Mouse (Mus musculus) neural tube, embryonic 11.5 days (tissue): ENCODE results near the gene Kifc1. TPM values are rescaled to one million over a fixed set of nuclear protein-coding genes. Genes with fewer than 3 reads are reported as not detected.
A peak's percentile ranks its signal among the peaks of the same experiment; 100 is the strongest.
"Not testable (repeated sequence)": the region's sequence is repeated elsewhere in the genome, so short reads cannot be mapped to it uniquely, and the experiment has no call there.

Experiments
- ATAC-seq: fragments of 200-750 bp; cut with Nextera tagmentation; 2 replicates; pipeline ENCODE4 v1.8.0; 2017; ENCODE audit warnings: moderate number of reproducible peaks, mild to moderate bottlenecking, moderate TSS enrichment, moderate library complexity; ENCODE audit not compliant: insufficient read depth, low FRiP score, low TSS enrichment
- DNase-seq: peaks from one replicate; pipeline ENCODE4 v3.0.0-alpha.2; 2015; ENCODE audit warnings: low spot score
- H3K27ac ChIP-seq: fragments of 300-500 bp; sonication (generic); 2 replicates; pipeline ENCODE4 v1.5.1; 2014; ENCODE audit warnings: low read depth, mild to moderate bottlenecking, low read length
- H3K27me3 ChIP-seq: fragments of 300-500 bp; sonication (generic); 2 replicates; pipeline ENCODE4 v1.6.1; 2014; ENCODE audit warnings: mild to moderate bottlenecking, low read length, mixed read lengths; ENCODE audit not compliant: control insufficient read depth, insufficient read depth
- H3K36me3 ChIP-seq: fragments of 300-500 bp; sonication (generic); 2 replicates; pipeline ENCODE4 v1.6.1; 2014; ENCODE audit warnings: mild to moderate bottlenecking, low read length, moderate library complexity, mixed read lengths; ENCODE audit not compliant: control insufficient read depth, insufficient read depth
- H3K4me1 ChIP-seq: fragments of 300-500 bp; sonication (generic); 2 replicates; pipeline ENCODE4 v1.6.1; 2014; ENCODE audit warnings: low read length, mixed read lengths; ENCODE audit not compliant: control insufficient read depth, insufficient read depth
- H3K4me2 ChIP-seq: fragments of 300-500 bp; sonication (generic); 2 replicates; pipeline ENCODE4 v1.6.1; 2014; ENCODE audit warnings: low read depth, mild to moderate bottlenecking, moderate library complexity
- H3K4me3 ChIP-seq: fragments of 300-500 bp; sonication (generic); 2 replicates; pipeline ENCODE4 v1.5.1; 2014; ENCODE audit warnings: low read depth, low read length
- H3K9ac ChIP-seq: fragments of 300-500 bp; sonication (generic); 2 replicates; pipeline ENCODE4 v1.6.1; 2014; ENCODE audit warnings: mild to moderate bottlenecking, low read length
- H3K9me3 ChIP-seq: fragments of 300-500 bp; sonication (generic); 2 replicates; pipeline ENCODE4 v1.6.1; 2016; ENCODE audit warnings: low read length; ENCODE audit not compliant: control insufficient read depth
- WGBS: fragments of 180-500 bp; shearing (Covaris S2); extraction: QIAGEN DNeasy Blood & Tissue Kit; methylation state at CpG from one replicate; pipeline ENCODE4 v1.1.7; 2014; 5-methylcytosine and 5-hydroxymethylcytosine counted together
- polyA plus RNA-seq: library from polyadenylated mRNA; unstranded; fragments of >200 nt; fragmentation: Nextera tagmentation; extraction: Ambion mirVana; gene quantifications from 2 replicates; pipeline ENCODE4 v1.2.1, GENCODE M21; 2014

The Kifc1 gene
- polyA plus RNA-seq, 1 experiment from 2014 or later: 11.0 TPM

GRCm38 (mm10) chr17:33899642-33900041, 9.2 kb upstream of the Kifc1 start:
- H3K36me3 ChIP-seq: no peaks in the 10 kb centered on the region

GRCm38 (mm10) chr17:33898193-33898592, 7.7 kb upstream of the Kifc1 start:
- not testable (repeated sequence) for H3K4me3 ChIP-seq, H3K4me1 ChIP-seq, DNase-seq, ATAC-seq, H3K36me3 ChIP-seq, H3K27ac ChIP-seq, H3K9me3 ChIP-seq, H3K4me2 ChIP-seq, H3K9ac ChIP-seq, H3K27me3 ChIP-seq
- 81% methylated on average over 4 of the region's 4 CpGs for WGBS

More at GRCm38 (mm10) chr17:33899642-33900041, 9.2 kb upstream of the Kifc1 start:
- Histone ChIP-seq H3K4me2 (no peak overlapping the region), H3K27ac (no peak overlapping the region), H3K4me1 (no peaks in the 10 kb centered on the region), H3K4me3 (no peak overlapping the region), H3K9ac (no peak overlapping the region), H3K9me3 (no peaks in the 10 kb centered on the region), H3K27me3 (no peaks in the 10 kb centered on the region)
- ATAC-seq (no peak), DNase-seq (no peak)
- 88% methylated on average over 4 of the region's 4 CpGs for WGBS

GRCm38 (mm10) chr17:33897114-33897794, 6.8 kb upstream of the Kifc1 start:
- Histone ChIP-seq H3K27me3 (no peaks in the 10 kb centered on the region), H3K36me3 (no peaks in the 10 kb centered on the region), H3K4me1 (no peaks in the 10 kb centered on the region), H3K9ac (no peak overlapping the region), H3K4me3 (no peak overlapping the region), H3K27ac (no peak overlapping the region), H3K9me3 (no peaks in the 10 kb centered on the region), H3K4me2 (no peak overlapping the region)
- WGBS: 48% methylated on average over 6 of the region's 6 CpGs
- peak; percentile 68 for DNase-seq
- ATAC-seq: no peak

GRCm38 (mm10) chr17:33893011-33893410, 2.5 kb upstream of the Kifc1 start:
- not testable (repeated sequence) for H3K27ac ChIP-seq, H3K9ac ChIP-seq, ATAC-seq, H3K9me3 ChIP-seq, H3K4me2 ChIP-seq, H3K4me1 ChIP-seq, DNase-seq, H3K27me3 ChIP-seq, H3K36me3 ChIP-seq, H3K4me3 ChIP-seq
- 81% methylated on average over 4 of the region's 4 CpGs for WGBS

DNA sequence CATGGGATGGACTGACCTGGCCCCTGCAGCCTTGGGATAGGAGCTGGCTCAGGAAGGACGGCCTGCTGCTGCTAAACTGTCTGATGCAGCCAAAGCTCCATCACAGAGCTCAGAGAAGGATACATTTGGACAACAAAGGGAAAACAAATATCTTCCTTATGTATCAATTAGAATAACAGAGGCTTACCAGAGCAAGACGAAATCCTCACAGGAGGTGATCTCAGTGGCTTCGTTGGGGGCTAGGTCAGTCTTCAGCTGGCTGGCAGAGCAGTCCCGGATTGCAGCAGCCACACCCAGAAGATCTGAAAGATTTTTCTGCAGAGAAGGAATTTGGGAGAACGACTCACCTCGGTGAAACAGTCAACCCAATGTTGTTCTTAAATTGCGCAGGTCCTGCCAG, 2.0 kb upstream of the Kifc1 start:
- WGBS: 24% methylated on average over 7 of the region's 7 CpGs
- Histone ChIP-seq H3K36me3 (no peaks in the 10 kb centered on the region), H3K27ac (no peak overlapping the region), H3K4me1 (peaks cover 9% of the 10 kb centered on the region), H3K9ac (no peak overlapping the region), H3K4me3 (no peak overlapping the region), H3K27me3 (no peaks in the 10 kb centered on the region), H3K4me2 (no peak overlapping the region), H3K9me3 (no peaks in the 10 kb centered on the region)
- ATAC-seq (no peak), DNase-seq (no peak)

DNA sequence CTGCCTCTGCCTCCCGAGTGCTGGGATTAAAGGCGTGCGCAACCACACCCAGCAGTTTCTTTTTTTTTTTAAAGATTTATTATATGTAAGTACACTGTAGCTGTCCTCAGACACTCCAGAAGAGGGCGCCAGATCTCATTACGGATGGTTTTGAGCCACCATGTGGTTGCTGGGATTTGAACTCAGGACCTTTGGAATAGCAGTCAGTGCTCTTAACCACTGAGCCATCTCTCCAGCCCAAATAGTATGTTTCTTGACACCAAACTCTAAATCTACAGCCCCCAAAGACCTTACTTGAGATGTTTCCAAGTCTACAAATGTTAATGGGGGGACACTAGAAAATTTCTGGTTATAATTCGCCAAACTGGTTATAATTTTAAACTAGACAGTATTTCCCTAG, 1.4 kb upstream of the Kifc1 start:
- H3K27ac ChIP-seq, H3K27me3 ChIP-seq, H3K4me3 ChIP-seq, H3K36me3 ChIP-seq, ATAC-seq, H3K9ac ChIP-seq, H3K4me2 ChIP-seq, H3K9me3 ChIP-seq, H3K4me1 ChIP-seq, DNase-seq: not testable (repeated sequence)
- WGBS: 73% methylated on average over 6 of the region's 6 CpGs

GRCm38 (mm10) chr17:33891357-33891756, 896 bp upstream of the Kifc1 start:
- 74% methylated on average over 2 of the region's 2 CpGs for WGBS
- Histone ChIP-seq H3K36me3 (no peaks in the 10 kb centered on the region), H3K9ac (no peak overlapping the region), H3K4me1 (peaks cover 9% of the 10 kb centered on the region), H3K4me2 (no peak overlapping the region), H3K9me3 (no peaks in the 10 kb centered on the region), H3K27me3 (no peaks in the 10 kb centered on the region), H3K27ac (no peak overlapping the region), H3K4me3 (no peak overlapping the region)
- DNase-seq: no peak
- ATAC-seq: no peak

DNA sequence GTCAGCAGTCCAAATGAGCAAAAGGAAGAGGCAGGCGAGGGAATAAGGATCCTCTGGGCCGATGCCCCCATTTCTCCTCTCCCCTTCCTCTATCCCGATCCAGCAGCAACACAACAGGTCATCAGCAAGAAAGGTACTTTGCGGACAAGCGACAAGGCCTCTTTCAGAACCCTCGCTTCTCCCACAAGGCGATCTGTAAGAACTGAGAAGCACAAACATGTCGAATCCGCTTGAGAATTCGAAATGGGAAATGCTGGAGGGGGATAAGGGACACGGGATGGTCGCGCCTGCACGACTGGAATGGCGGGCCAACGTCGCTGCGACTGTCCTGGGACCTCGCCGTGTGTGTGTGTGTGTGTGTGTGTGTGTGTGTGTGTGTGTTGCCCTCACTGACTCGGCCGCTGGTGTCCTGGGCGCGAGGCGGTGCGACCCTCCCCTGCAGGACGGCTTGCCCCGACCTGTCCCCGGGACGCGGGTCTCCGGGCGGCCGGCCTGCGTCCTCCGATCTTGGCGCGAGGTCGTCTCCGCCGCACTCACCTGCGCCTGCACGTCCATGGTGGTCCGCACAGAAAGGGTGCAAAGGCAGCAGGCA, 424 bp downstream of the Kifc1 start:
- Histone ChIP-seq H3K27ac (0 out of 2 replicates have a peak overlapping the region, but pooled peaks have one; percentile 20), H3K4me2 (peak overlapping the region; percentile 55), H3K9ac (peak overlapping the region; percentile 61), H3K4me3 (peak overlapping the region; percentile 64)
- H3K36me3 ChIP-seq, DNase-seq, H3K9me3 ChIP-seq, H3K4me1 ChIP-seq, H3K27me3 ChIP-seq: not testable (repeated sequence)
- ATAC-seq: peak; percentile 53
- under 1% methylated on average over 37 of the region's 44 CpGs for WGBS

DNA sequence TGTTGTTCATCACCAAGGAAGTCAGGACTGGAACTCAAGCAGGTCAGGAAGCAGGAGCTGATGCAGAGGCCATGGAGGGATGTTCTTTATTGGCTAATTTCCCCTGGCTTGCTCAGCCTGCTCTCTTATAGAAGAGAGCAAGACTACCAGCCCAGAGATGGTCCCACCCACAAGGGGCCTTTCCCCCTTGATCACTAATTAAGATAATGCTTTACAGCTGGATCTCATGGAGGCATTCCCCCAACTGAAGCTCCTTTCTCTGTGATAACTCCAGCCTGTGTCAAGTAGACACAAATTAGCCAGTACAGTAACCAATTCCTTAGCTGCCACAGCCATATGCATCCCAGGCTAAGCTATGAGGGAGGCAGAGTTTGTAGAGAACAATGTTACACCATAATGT, 2.2 kb downstream of the Kifc1 start:
- not testable (repeated sequence) for H3K4me1 ChIP-seq, ATAC-seq, H3K9me3 ChIP-seq, H3K27ac ChIP-seq, DNase-seq, H3K27me3 ChIP-seq, H3K9ac ChIP-seq, H3K4me2 ChIP-seq, H3K4me3 ChIP-seq, H3K36me3 ChIP-seq
